Mouse (Mus musculus) liver, embryonic 14.5 days (tissue): ENCODE data around the gene Cic.

Experiments
- CTCF ChIP-seq: IDR thresholded peaks from 2 replicates; pipeline ENCODE4 v1.5.1; 2016; ENCODE audit warnings: antibody characterized with exemption, low read depth, control low read depth
- EP300 ChIP-seq: IDR thresholded peaks from 2 replicates; pipeline ENCODE4 v1.6.1; 2016; ENCODE audit warnings: antibody characterized with exemption, low read depth

DNA sequence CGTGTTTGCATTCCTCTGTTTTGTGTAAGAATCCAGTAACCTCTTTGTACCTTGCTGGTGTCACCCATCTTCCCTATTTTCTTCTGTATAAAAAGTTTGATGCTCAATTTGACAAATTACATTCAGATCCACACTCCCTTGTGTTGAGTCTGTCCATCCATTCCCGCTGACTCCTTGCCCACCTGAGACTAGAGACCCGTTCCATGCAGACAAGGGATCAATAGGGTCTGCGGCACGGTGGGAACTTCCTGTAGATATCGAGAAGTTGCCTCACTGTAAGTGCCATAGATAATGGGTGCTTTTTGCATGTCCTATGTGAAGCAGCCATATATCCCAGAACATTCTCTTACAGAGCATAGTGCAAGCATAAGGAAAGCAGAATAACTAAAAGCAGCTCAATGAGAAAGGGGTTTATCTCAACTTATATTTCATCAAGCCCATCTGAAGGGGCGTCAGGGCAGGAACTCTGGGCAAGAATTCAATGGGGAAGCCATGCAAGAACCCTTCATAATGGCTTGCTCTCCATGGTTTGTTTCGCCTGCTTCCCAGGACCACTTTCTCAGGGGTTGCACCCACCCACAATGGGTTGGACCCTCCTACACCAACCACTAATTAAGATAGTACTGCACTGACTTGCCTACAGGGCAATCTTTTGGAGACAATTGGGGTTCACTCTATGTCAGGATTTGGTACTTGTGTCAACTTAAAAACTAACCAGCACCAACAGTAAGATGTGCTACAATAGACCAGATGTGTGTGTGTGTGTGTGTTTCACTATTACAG, 1.1 kb upstream of the Cic start:
- no peak for TF ChIP-seq CTCF
- TF ChIP-seq EP300: no peak
